Mouse (Mus musculus): ENCODE measurements around the gene Gins2. TPM values are rescaled to one million over a fixed set of nuclear protein-coding genes. Genes with fewer than 3 reads are reported as not detected.

The Gins2 gene
- 51.0 and 51.1 TPM in 2 replicates for polyA plus RNA-seq (2015; fragmentation: Nextera tagmentation; extraction: Ambion mirVana)

DNA sequence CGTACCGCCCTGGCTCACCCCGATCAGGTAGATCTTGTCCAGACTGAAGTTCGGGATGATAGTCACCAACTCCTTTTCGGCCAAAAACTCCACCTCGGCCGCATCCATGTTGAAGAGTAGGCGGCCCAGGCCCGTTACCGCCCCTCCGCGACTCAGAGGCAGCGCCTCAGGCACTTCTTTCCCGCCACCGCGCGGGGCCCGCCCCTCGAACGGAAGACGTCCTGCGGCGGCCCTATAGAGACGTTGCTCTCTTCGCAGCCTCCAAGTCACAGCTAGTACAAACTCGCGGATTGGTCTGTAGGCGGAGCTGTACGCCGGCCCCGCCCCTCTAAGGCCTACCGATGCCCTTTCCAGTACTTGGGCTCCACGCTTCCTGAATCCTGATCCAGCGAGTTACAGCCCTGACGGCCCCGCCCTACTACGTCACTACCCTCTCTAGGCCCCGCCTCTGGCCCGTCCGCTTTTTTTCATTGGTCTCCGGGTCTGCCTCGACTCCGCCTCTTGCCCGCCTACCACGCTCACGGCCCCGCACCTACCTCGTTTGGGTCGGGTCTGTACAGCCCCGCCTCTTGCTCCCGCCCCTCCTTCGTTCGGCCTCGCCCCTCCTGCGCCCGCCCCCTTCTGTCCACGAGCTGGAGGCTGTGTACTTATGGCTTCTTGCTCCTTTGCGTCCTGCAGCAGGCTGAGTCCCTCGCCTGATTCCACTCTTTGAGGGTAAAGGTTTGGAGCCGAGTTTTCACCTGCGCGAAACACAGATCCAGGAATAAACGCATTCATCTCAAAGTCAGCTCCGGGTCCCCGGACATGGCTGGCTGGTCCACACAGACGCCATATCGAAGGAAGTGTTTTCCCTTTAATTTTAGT is at the start of gene Gins2:
Gene Gins2 (minus strand): TSS at position 397 of the 864 bp plus-strand sequence.
- under 1% methylated on average over 67 of the region's 67 CpGs for WGBS
- H3K4me3 ChIP-seq (ENCODE audit: low read length) = peak within 1 kb of the TSS; percentile 63
- peak within 1 kb of the TSS; percentile 96 for H3K4me2 ChIP-seq (ENCODE audit: low read depth, low read length)
- peaks cover 17% of the 10 kb centered on the region for H3K4me1 ChIP-seq (ENCODE audit: control insufficient read depth, insufficient read depth, low read length)
- H3K36me3 ChIP-seq (ENCODE audit: control insufficient read depth, insufficient read depth) = 0 out of 2 replicates have a peak, but pooled peaks cover 4% of the 10 kb centered on the region
- peak within 1 kb of the TSS; percentile 90 for H3K27ac ChIP-seq (ENCODE audit: low read length)
- no peaks in the 10 kb centered on the region for H3K27me3 ChIP-seq (ENCODE audit: control insufficient read depth, insufficient read depth, low read length)
- ATAC-seq (replicated peaks; ENCODE audit: extremely low read depth, insufficient read depth, low FRiP score) = peak; percentile 97
- peak within 1 kb of the TSS; percentile 79 for H3K9ac ChIP-seq (ENCODE audit: low read length)
- no peaks in the 10 kb centered on the region for H3K9me3 ChIP-seq (replicated peaks; ENCODE audit: control insufficient read depth, low read length)

DNA sequence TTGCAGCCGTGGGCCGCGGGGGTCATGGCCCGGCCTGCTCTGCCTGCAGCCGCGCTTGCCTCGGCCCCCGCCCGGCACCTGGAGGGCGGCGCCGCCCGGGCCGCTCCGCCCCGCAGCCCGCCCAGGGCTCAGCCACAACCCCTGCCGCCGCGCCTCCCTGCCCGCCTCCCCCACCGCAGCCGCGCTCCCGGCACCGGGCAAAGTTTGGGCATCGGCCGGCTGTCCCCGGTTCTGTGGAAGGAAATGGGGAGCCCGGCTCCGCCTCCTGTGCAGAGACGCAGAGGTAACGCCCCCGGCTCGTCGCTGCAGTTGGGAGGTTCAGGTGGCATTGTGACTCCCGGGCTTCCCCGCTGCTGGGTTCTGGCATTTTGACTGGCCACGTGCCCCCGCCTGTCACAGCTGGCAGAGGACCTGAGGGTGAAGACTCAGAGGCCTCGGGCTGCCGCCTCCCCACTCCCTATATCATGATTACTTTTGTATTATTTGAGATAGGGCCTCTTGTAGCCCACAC is 45.3 kb upstream of the Gins2 start:
- no peaks in the 10 kb centered on the region for H3K27me3 ChIP-seq (ENCODE audit: control insufficient read depth, insufficient read depth, low read length)
- H3K4me1 ChIP-seq (ENCODE audit: control insufficient read depth, insufficient read depth, low read length) = peaks cover 6% of the 10 kb centered on the region
- under 1% methylated on average over 41 of the region's 42 CpGs for WGBS
- peak; percentile 67 for ATAC-seq (replicated peaks; ENCODE audit: extremely low read depth, insufficient read depth, low FRiP score)
- 0 out of 2 replicates have a peak, but pooled peaks cover 4% of the 10 kb centered on the region for H3K9me3 ChIP-seq (replicated peaks; ENCODE audit: control insufficient read depth, low read length)
- H3K4me3 ChIP-seq (ENCODE audit: low read length) = peak overlapping the region; percentile 62
- no peak overlapping the region for H3K27ac ChIP-seq (ENCODE audit: low read length)
- H3K4me2 ChIP-seq (ENCODE audit: low read depth, low read length) = peak overlapping the region; percentile 96
- H3K9ac ChIP-seq (ENCODE audit: low read length) = peak overlapping the region; percentile 76
- no peaks in the 10 kb centered on the region for H3K36me3 ChIP-seq (ENCODE audit: control insufficient read depth, insufficient read depth)

DNA sequence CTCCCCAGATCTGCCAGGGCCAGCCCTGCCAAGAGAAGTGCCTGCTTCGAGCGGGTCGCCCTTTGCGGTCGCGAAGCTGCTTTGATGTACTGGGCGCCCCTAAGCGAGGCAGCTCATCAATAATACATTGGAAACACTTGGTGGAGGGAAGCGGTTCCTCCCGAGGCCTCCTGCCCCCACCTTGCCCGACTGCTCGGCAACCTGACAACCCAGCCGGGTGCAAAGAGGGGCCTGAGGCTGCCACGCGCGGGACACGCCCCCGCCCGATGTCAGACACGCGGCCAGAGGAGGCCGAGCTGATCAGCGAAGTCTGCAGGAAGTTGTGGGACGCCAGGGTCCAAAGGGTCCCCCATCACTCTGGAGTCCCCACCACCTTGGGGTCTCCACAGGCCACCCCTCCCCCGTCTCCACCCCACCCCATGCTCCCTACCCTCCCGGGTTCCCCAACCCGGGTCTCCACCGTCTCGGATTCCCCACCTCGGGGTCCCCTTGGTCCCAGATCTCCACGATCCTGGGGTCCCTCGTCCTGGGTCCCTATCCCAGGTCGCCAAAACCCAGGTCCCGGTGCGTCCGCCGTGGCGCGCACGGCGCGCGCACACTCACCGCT is 44.7 kb upstream of the Gins2 start:
- ATAC-seq (replicated peaks; ENCODE audit: extremely low read depth, insufficient read depth, low FRiP score) = peak; percentile 10; the same call in 1 of the 2 replicates
- no peak overlapping the region for H3K27ac ChIP-seq (ENCODE audit: low read length)
- no peaks in the 10 kb centered on the region for H3K36me3 ChIP-seq (ENCODE audit: control insufficient read depth, insufficient read depth)
- peaks cover 6% of the 10 kb centered on the region for H3K4me1 ChIP-seq (ENCODE audit: control insufficient read depth, insufficient read depth, low read length)
- H3K9ac ChIP-seq (ENCODE audit: low read length) = peak overlapping the region; percentile 76
- no peaks in the 10 kb centered on the region for H3K27me3 ChIP-seq (ENCODE audit: control insufficient read depth, insufficient read depth, low read length)
- peak overlapping the region; percentile 62 for H3K4me3 ChIP-seq (ENCODE audit: low read length)
- H3K9me3 ChIP-seq (replicated peaks; ENCODE audit: control insufficient read depth, low read length) = 0 out of 2 replicates have a peak, but pooled peaks cover 4% of the 10 kb centered on the region
- H3K4me2 ChIP-seq (ENCODE audit: low read depth, low read length) = peak overlapping the region; percentile 96
- 4% methylated on average over 44 of the region's 44 CpGs for WGBS

DNA sequence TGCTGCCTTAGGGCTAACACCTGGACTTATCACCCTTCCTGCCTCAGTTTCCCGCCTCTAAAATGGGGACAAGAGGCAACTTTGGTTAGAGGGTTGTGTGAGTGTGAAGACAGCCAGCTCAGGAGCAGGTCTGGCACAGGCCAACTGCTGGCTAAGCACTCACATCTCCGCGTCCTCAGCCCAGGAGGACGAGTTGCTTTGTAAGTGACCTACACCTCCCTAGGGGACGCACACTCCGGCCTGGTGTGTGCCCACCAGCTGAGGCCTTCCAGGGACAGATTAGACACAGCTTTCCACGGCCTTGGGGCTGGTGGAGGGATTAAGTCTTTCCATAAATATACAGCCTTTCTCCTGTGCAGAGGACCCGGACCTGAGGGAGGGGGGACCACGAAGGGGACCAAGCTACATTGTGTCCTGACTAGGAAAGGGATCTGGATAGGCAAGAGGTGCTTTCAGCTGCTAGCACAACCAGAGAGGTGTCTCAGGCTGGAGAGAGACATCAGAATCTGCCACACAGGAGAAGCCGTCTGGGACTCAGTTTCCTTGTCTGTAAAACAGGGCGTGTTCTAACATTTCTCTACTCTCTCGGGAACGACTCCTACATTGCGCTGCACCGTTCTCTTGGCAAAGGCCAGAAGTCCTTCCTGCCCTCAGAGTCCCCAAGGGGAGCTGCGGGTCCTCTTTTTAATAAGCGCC is 44.0 kb upstream of the Gins2 start:
- no peak for ATAC-seq (replicated peaks; ENCODE audit: extremely low read depth, insufficient read depth, low FRiP score)
- Histone ChIP-seq H3K4me1 (ENCODE audit: control insufficient read depth, insufficient read depth, low read length) (peaks cover 6% of the 10 kb centered on the region), H3K36me3 (ENCODE audit: control insufficient read depth, insufficient read depth) (no peaks in the 10 kb centered on the region), H3K27me3 (ENCODE audit: control insufficient read depth, insufficient read depth, low read length) (no peaks in the 10 kb centered on the region), H3K9me3 (replicated peaks; ENCODE audit: control insufficient read depth, low read length) (0 out of 2 replicates have a peak, but pooled peaks cover 4% of the 10 kb centered on the region), H3K4me3 (ENCODE audit: low read length) (peak overlapping the region; percentile 62; the same call in 1 of the 2 replicates), H3K4me2 (ENCODE audit: low read depth, low read length) (peak overlapping the region; percentile 96), H3K27ac (ENCODE audit: low read length) (no peak overlapping the region), H3K9ac (ENCODE audit: low read length) (no peak overlapping the region; the same call in 1 of the 2 replicates)
- 43% methylated on average over 17 of the region's 17 CpGs for WGBS

DNA sequence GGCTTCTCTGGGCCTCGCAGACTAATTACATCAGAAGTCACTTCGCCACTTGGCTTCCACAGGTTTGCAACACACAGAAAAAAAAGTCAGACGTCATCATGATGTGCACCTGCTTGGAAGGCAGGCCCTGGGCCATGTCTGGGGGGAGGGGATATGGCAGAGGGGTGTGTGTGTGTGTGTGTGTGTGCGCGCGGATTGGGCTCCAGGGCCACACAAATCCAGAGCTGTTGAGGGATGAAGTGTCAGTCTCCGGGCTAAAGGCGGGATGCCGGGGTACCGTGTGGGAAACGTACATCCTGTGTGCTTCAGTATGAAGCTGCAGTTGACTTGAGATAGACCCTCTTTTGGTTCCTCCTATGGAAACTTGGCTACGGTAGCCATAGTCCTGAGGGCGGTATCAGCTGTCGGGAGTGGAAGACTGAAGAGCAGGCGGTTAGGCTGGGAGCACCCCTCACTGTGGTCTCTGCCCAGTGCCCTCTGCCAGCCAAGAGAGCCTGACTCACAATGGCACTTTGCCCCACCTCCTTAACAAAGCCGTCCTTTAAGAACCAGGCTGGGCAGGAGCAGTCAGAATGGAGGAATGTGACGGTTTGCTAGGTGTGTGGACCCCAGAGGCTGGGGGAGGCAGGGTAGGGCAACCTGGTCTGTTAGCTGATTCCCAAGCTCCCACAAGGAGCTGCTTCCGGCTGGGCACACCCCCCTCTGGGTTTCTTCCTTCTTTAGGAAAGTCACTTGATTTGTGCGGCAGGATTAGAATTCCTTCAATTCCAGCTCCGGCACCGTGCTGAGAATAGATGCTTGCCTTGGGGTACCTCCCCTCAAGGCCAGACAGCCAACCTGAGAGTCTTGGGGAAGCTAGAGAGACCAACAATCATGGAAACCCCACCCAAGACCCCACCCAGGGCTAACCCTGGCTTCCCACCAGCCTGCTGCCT is 42.6 kb upstream of the Gins2 start:
- H3K4me1 ChIP-seq (ENCODE audit: control insufficient read depth, insufficient read depth, low read length) = peaks cover 6% of the 10 kb centered on the region
- no peak overlapping the region for H3K4me2 ChIP-seq (ENCODE audit: low read depth, low read length)
- H3K9me3 ChIP-seq (replicated peaks; ENCODE audit: control insufficient read depth, low read length) = 0 out of 2 replicates have a peak, but pooled peaks cover 4% of the 10 kb centered on the region
- H3K4me3 ChIP-seq (ENCODE audit: low read length) = no peak overlapping the region
- ATAC-seq (replicated peaks; ENCODE audit: extremely low read depth, insufficient read depth, low FRiP score) = no peak
- H3K36me3 ChIP-seq (ENCODE audit: control insufficient read depth, insufficient read depth) = no peaks in the 10 kb centered on the region
- no peak overlapping the region for H3K27ac ChIP-seq (ENCODE audit: low read length)
- WGBS = 74% methylated on average over 21 of the region's 21 CpGs
- no peaks in the 10 kb centered on the region for H3K27me3 ChIP-seq (ENCODE audit: control insufficient read depth, insufficient read depth, low read length)
- no peak overlapping the region for H3K9ac ChIP-seq (ENCODE audit: low read length)

DNA sequence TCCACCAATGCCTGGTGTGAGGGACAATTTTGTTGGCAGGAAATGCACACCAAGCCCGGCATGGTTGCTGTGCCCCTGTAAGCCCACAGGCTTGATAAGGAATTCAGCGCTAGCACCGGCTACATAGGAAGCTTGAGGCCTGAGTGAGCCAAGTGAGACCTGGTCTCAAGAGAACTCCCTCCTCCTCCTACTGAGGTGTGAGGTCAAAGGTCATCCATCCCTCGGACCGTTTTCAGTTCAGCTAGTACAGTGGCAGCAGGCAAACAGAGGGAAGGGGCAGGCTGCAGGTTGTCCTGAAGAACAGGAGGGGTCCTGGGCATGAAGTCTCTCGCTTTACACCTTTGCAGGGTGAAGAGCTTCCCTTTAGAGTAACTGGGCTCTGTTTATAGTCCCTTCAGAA is 41.7 kb upstream of the Gins2 start:
- Histone ChIP-seq H3K9me3 (replicated peaks; ENCODE audit: control insufficient read depth, low read length) (0 out of 2 replicates have a peak, but pooled peaks cover 4% of the 10 kb centered on the region), H3K4me2 (ENCODE audit: low read depth, low read length) (no peak overlapping the region), H3K9ac (ENCODE audit: low read length) (no peak overlapping the region), H3K4me1 (ENCODE audit: control insufficient read depth, insufficient read depth, low read length) (peaks cover 6% of the 10 kb centered on the region), H3K27me3 (ENCODE audit: control insufficient read depth, insufficient read depth, low read length) (no peaks in the 10 kb centered on the region), H3K36me3 (ENCODE audit: control insufficient read depth, insufficient read depth) (no peaks in the 10 kb centered on the region), H3K27ac (ENCODE audit: low read length) (no peak overlapping the region), H3K4me3 (ENCODE audit: low read length) (no peak overlapping the region)
- no peak for ATAC-seq (replicated peaks; ENCODE audit: extremely low read depth, insufficient read depth, low FRiP score)
- WGBS = 46% methylated on average over 6 of the region's 6 CpGs

- H3K27me3 ChIP-seq (ENCODE audit: control insufficient read depth, insufficient read depth, low read length) = no peaks in the 10 kb centered on the region
- 44% methylated on average over 5 of the region's 5 CpGs for WGBS
- H3K9me3 ChIP-seq (replicated peaks; ENCODE audit: control insufficient read depth, low read length) = 0 out of 2 replicates have a peak, but pooled peaks cover 4% of the 10 kb centered on the region
- no peak overlapping the region for H3K4me2 ChIP-seq (ENCODE audit: low read depth, low read length)
- no peak for ATAC-seq (replicated peaks; ENCODE audit: extremely low read depth, insufficient read depth, low FRiP score)
- no peak overlapping the region for H3K4me3 ChIP-seq (ENCODE audit: low read length)
- no peak overlapping the region for H3K9ac ChIP-seq (ENCODE audit: low read length)
- no peak overlapping the region for H3K27ac ChIP-seq (ENCODE audit: low read length)
- H3K4me1 ChIP-seq (ENCODE audit: control insufficient read depth, insufficient read depth, low read length) = peaks cover 6% of the 10 kb centered on the region
- no peaks in the 10 kb centered on the region for H3K36me3 ChIP-seq (ENCODE audit: control insufficient read depth, insufficient read depth)
Measured at GRCm38 (mm10) chr8:120630031-120630430, 40.9 kb upstream of the Gins2 start.

DNA sequence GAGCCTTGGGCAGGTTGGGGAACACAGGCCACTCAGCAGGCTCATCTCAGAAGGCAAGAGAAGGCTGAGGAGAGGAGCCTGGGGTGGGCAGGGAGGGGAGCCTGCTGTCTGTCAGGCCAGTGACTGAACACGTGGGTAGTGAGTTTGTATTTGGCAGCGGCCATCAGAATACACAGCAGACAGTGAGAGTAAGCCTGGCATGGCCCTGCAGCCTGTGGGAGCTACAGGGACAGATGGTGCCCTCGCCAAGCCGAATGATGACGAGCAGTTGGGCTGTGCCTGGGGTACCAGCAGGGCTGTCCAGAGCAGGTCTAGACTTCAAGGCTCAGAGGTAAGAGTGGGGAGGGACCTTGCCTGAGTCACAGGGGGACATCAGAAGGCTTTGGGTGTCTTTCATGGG is 38.2 kb upstream of the Gins2 start:
- Histone ChIP-seq H3K27me3 (ENCODE audit: control insufficient read depth, insufficient read depth, low read length) (no peaks in the 10 kb centered on the region), H3K4me1 (ENCODE audit: control insufficient read depth, insufficient read depth, low read length) (peaks cover 4% of the 10 kb centered on the region; the same call in 1 of the 2 replicates), H3K4me3 (ENCODE audit: low read length) (no peak overlapping the region), H3K9me3 (replicated peaks; ENCODE audit: control insufficient read depth, low read length) (0 out of 2 replicates have a peak, but pooled peaks cover under 1% of the 10 kb centered on the region), H3K4me2 (ENCODE audit: low read depth, low read length) (no peak overlapping the region), H3K9ac (ENCODE audit: low read length) (no peak overlapping the region), H3K27ac (ENCODE audit: low read length) (no peak overlapping the region), H3K36me3 (ENCODE audit: control insufficient read depth, insufficient read depth) (no peaks in the 10 kb centered on the region)
- WGBS = 82% methylated on average over 5 of the region's 5 CpGs
- ATAC-seq (replicated peaks; ENCODE audit: extremely low read depth, insufficient read depth, low FRiP score) = no peak
